Mouse (Mus musculus) neutrophil, adult 5-6 weeks (primary cell): ENCODE results near the gene Bmpr1a. TPM values are rescaled to one million over a fixed set of nuclear protein-coding genes. Genes with fewer than 3 reads are reported as not detected.
"Not testable (repeated sequence)": the region's sequence is repeated elsewhere in the genome, so short reads cannot be mapped to it uniquely, and the experiment has no call there.

Experiments
- ATAC-seq: fragments of 151-379, 151-347 bp; 2 replicates; pipeline ENCODE4 v1.8.0; 2017; ENCODE audit warnings: mild to moderate bottlenecking, moderate TSS enrichment; ENCODE audit not compliant: insufficient number of reproducible peaks, poor library complexity, low FRiP score, severe bottlenecking; ENCODE audit errors: extremely low read depth
- total RNA-seq: library from RNA; stranded (forward); fragments of 200-1000 nt; gene quantifications from 2 replicates; pipeline ENCODE4 v1.2.3, GENCODE M21; 2017

Gene Bmpr1a
- total RNA-seq, 1 experiment from 2014 or later = 5.9 TPM

DNA sequence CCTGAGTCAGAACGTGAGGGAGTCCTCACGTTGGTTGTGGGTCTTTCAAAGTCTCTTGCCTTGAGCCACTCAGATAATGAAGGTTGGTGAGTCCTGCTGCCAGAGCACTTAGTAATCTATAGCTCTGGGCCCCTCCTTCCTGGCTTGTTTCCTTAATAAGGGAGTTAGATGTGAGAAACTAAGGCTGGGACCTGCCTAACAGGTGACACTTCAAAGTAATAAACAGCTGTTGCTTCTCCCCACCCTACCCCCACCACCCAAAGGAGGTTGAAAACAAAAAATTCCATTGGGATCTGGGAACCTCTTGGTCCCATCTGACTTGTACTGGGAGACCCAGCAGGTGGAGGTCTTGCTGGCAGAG lies 138.0 kb downstream of the Bmpr1a start:
- ATAC-seq = no peak

DNA sequence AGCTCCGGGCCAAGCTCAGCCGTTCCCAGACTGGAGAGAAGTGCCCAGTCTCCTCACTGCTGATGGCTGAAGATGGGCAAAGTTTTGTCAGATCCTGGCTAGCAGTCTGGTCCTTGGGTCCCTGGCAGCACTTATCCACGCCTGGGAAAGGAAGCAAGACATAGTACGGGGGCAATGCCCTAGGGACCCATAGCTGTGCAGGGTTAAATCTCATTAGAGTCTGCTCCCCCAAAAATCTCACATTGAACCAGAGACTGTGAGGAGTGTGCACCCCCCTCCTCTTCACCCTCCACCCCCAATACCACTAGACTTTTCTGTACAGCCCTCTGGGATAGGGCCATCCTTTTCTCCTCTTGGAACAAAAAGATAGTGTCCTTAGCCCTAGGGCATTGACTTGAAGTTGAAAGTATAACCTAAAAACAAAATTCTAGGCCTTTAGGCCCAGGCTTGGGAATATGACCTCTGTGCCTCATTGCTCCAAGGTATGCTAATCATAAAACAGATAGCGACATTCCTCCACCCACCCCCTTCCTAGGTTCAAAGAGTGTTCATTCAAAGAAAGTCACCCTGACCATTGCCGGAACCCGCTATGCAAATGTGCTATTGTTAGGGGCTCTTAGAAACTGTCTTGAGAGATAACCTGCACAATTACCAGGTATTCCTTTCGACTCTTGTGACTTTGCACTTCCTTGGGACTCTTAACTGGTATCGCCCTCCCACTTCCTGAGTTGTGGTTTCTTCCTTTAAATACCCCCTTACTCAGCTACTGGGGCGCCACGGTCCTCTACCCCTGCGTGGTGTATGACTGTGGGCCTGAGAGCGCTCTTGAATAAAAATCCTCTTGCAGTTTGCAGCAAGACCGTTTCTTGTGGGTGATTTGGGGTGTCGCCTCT lies 138.6 kb downstream of the Bmpr1a start:
- not testable (repeated sequence) for ATAC-seq

DNA sequence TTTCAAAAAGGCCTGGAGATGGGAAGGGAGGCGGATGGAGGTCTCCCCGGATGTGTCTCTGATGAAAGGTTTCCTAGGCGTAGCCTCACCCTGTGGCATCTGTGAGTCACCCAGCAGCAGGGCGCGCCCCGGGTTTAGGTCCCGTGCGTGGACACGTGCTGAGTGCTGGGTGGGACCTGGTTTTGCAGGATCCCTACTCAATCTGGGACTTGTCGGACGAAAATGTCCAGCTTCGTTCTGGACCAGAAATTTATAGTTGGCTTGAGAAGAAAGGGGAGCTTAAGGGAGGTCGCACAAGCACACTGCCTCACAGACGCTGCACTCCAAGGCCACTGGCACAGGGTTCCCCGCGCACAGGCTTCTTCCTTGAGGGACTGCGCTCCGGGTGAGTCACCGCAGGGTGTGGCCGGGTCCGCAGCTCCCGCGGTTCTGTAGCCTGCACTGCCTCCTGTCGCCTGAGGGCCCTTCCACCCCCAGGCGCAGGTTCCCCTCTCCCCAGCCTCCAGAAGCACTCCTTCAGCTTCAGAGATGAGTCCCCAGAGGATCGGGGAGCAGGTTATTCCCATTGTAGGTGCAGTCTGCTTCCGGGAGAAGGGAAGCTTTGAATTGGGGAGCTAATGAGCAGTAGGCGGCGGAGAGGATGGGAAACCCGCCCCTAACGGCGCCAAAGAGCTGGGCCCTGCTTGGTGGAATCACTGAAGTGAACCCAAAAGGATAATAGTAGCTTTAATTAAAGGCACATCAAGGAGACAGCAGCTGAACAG lies 139.5 kb downstream of the Bmpr1a start:
- ATAC-seq = no peak

DNA sequence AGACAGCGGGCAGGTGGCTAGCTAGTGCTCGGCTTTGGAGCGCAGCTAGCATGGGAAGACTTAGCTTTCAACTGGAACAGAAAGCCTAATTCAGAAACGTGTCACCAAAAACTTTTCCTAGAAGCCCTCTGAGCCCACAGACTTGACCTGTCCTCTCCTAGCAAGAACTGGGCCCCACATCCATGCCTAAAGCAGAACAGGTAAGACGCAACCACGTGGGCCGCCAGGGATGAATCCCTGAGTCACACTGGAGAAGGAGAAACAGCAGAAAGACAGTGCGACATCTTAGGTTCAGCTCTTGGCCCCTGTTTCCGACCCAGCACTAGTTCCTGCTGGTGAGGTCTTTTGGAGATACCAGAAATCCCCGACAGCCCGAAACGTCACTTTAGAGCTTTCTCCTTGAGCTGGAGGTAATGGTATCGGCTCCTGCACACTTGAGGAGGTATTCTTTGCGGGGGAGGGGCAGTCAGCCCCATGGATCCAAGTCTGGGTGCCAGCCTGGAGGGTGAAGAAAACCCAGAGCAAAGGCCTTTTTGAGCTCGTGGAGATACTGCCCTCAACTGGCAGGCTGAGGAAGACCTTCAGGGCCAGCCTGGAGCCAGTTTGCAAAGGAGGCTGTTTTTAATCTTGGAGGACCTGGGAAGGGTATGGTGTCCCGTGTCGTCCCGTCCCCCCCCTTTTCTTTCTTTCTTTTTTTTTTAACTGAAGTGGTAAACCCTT lies 140.3 kb downstream of the Bmpr1a start:
- no peak for ATAC-seq

DNA sequence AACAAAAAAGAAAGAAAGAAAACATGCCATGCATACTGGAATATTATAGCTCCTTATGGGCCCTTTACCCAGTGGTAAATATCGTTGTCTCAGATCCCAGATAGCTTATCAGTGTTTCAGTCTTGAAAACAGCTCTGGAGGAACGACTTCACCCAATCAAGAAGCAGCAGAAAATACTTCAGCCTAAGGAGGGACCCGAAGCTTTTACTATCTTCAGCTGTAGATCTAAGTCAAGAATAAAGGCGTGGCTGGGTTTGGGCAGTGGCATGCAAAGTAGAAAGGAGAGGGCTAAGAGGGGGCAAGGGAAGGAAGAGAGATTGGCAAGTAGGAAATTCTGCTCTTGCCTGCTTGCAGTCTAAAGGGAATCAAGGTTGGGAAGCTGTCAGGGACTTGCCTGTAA lies 141.0 kb downstream of the Bmpr1a start:
- no peak for ATAC-seq

Other genes starting within 250 kb of the Bmpr1a start
- gene Shld2, start 192.8 kb downstream of the Bmpr1a start, total RNA-seq = 29.7 TPM in 2 replicates
- 225 and 241 TPM in 2 replicates for gene Glud1, start 192.6 kb downstream of the Bmpr1a start, total RNA-seq
- gene Fam25c, start 147.9 kb downstream of the Bmpr1a start, total RNA-seq = not detected in 2 replicates
- gene Sncg, start 128.6 kb downstream of the Bmpr1a start, total RNA-seq = not detected in 2 replicates
- not detected in 2 replicates for gene Mmrn2, start 127.9 kb downstream of the Bmpr1a start, total RNA-seq
- not detected in 2 replicates for gene 9230112D13Rik, start 19.5 kb upstream of the Bmpr1a start, total RNA-seq
- 0.12 TPM in 1 of 2 replicates, not detected in the other for gene Ldb3, start 85.3 kb upstream of the Bmpr1a start, total RNA-seq
- gene Opn4, start 96.8 kb upstream of the Bmpr1a start, total RNA-seq = not detected in 2 replicates
- 104 and 121 TPM in 2 replicates for gene Wapl, start 170.6 kb upstream of the Bmpr1a start, total RNA-seq